Mouse (Mus musculus): Measurements from ENCODE around the gene Colec11. TPM values are rescaled to one million over a fixed set of nuclear protein-coding genes. Genes with fewer than 3 reads are reported as not detected.

Gene Colec11
- total RNA-seq (2021) = 2.3 and 7.7 TPM in 2 replicates
- long read RNA-seq, experiment 1, partial matches to known transcripts = 1 of 7 reads
- long read RNA-seq, experiment 1, other reads (novel, unspliced or antisense) = 1 of 7 reads
- long read RNA-seq, experiment 2, partial matches to known transcripts = 2 of 10 reads
- long read RNA-seq, experiment 2, other reads (novel, unspliced or antisense) = 1 of 10 reads

- DNase-seq = no peak
These were observed at the start of gene Colec11 for GRCm38 (mm10) chr12:28623195-28623594. Gene Colec11 (minus strand): TSS chr12:28623377.

- DNase-seq = no peak
These were observed 44.1 kb upstream of the Colec11 start for GRCm38 (mm10) chr12:28667287-28667686.

- DNase-seq = no peak
These were observed 43.6 kb upstream of the Colec11 start for GRCm38 (mm10) chr12:28666734-28667133.

- no peak for DNase-seq
These were observed 39.5 kb upstream of the Colec11 start for GRCm38 (mm10) chr12:28662628-28663027.

- peak; percentile 95 for DNase-seq
These were observed 26.2 kb upstream of the Colec11 start, which contains the start of gene Rnaseh1 for GRCm38 (mm10) chr12:28649141-28650110. Gene Rnaseh1 (plus strand): TSS chr12:28649602.

- DNase-seq = no peak
These were observed 15.6 kb upstream of the Colec11 start for GRCm38 (mm10) chr12:28638778-28639177.

GRCm38 (mm10) chr12:28636543-28636942 lies 13.4 kb upstream of the Colec11 start:
- no peak for DNase-seq

GRCm38 (mm10) chr12:28635535-28636476 lies 12.6 kb upstream of the Colec11 start, which contains the start of gene Rps7:
Gene Rps7 (minus strand): TSS chr12:28635953.
- DNase-seq = peak; percentile 94

GRCm38 (mm10) chr12:28635058-28635534 lies 11.9 kb upstream of the Colec11 start:
- DNase-seq = no peak

GRCm38 (mm10) chr12:28628436-28628835 lies 5.3 kb upstream of the Colec11 start:
- DNase-seq = no peak

- DNase-seq = no peak
These were observed 3.9 kb upstream of the Colec11 start for GRCm38 (mm10) chr12:28627092-28627491.

- DNase-seq = no peak
These were observed 2.2 kb upstream of the Colec11 start for GRCm38 (mm10) chr12:28625407-28625806.

- DNase-seq = no peak
These were observed 1.1 kb upstream of the Colec11 start for GRCm38 (mm10) chr12:28624251-28624650.

- no peak for DNase-seq
These were observed 536 bp downstream of the Colec11 start for GRCm38 (mm10) chr12:28622641-28623040.

GRCm38 (mm10) chr12:28622167-28622532 lies 1.0 kb downstream of the Colec11 start:
- no peak for DNase-seq

- DNase-seq = no peak
These were observed 1.6 kb downstream of the Colec11 start for GRCm38 (mm10) chr12:28621451-28622166.

GRCm38 (mm10) chr12:28617297-28617696 lies 5.9 kb downstream of the Colec11 start:
- no peak for DNase-seq

GRCm38 (mm10) chr12:28614401-28614800 lies 8.8 kb downstream of the Colec11 start:
- no peak for DNase-seq

- no peak for DNase-seq
These were observed 10.8 kb downstream of the Colec11 start for GRCm38 (mm10) chr12:28612391-28612790.

GRCm38 (mm10) chr12:28607546-28608305 lies 15.5 kb downstream of the Colec11 start:
- no peak for DNase-seq

GRCm38 (mm10) chr12:28603494-28603893 lies 19.7 kb downstream of the Colec11 start:
- no peak for DNase-seq

Measured in adrenal gland, postnatal 14 days (tissue).